Mouse (Mus musculus) gastrocnemius, adult 8-10 months (tissue): ENCODE results near the gene Vhl. TPM values are rescaled to one million over a fixed set of nuclear protein-coding genes. Genes with fewer than 3 reads are reported as not detected.
A peak's percentile ranks its signal among the peaks of the same experiment; 100 is the strongest.

ENCODE experiments used
- DNase-seq, 2 experiments: peaks; one replicate each; pipeline ENCODE4 v3.0.0; 2022; ENCODE audit warnings: low spot score in 2 of 2
- total RNA-seq, 4 experiments: library from RNA; stranded (reverse); gene quantifications; 2 replicates each; pipeline ENCODE4 v1.2.4; 2022

The Vhl gene
- total RNA-seq, 4 experiments from 2014 or later, result 5.3 to 7.3 (median 6.2) TPM

- no peak for DNase-seq
Observed at GRCm38 (mm10) chr6:113624989-113625770, 1.4 kb downstream of the Vhl start.

- no peak for DNase-seq
Observed at GRCm38 (mm10) chr6:113630322-113630721, 6.6 kb downstream of the Vhl start.

- no peak for DNase-seq
Observed at GRCm38 (mm10) chr6:113632863-113633262, 9.1 kb downstream of the Vhl start.

- peak; percentile 92 to 93 for DNase-seq
Observed at GRCm38 (mm10) chr6:113638302-113639040, 14.7 kb downstream of the Vhl start, which contains the start of gene Irak2. Irak2 (plus strand) TSS chr6:113638467.

- no peak for DNase-seq
Observed at GRCm38 (mm10) chr6:113639201-113639600, 15.4 kb downstream of the Vhl start.

GRCm38 (mm10) chr6:113642605-113643004 is 18.8 kb downstream of the Vhl start:
- no peak for DNase-seq

GRCm38 (mm10) chr6:113643021-113643420 is 19.3 kb downstream of the Vhl start:
- no peak for DNase-seq

GRCm38 (mm10) chr6:113643967-113644366 is 20.2 kb downstream of the Vhl start:
- no peak for DNase-seq

- peak in 1 of 2 experiments; percentile 22 for DNase-seq
Observed at GRCm38 (mm10) chr6:113644808-113645207, 21.0 kb downstream of the Vhl start.

GRCm38 (mm10) chr6:113649346-113650196 is 25.8 kb downstream of the Vhl start:
- DNase-seq, result no peak

GRCm38 (mm10) chr6:113650197-113650640 is 26.5 kb downstream of the Vhl start:
- DNase-seq, result no peak

- no peak for DNase-seq
Observed at GRCm38 (mm10) chr6:113651626-113652025, 27.9 kb downstream of the Vhl start.

GRCm38 (mm10) chr6:113653551-113653950 is 29.8 kb downstream of the Vhl start:
- DNase-seq, result no peak

- DNase-seq, result no peak
Observed at GRCm38 (mm10) chr6:113654102-113654501, 30.3 kb downstream of the Vhl start.

- no peak for DNase-seq
Observed at GRCm38 (mm10) chr6:113654753-113655397, 31.1 kb downstream of the Vhl start.

GRCm38 (mm10) chr6:113655475-113655874 is 31.7 kb downstream of the Vhl start:
- no peak for DNase-seq

- no peak for DNase-seq
Observed at GRCm38 (mm10) chr6:113656847-113657246, 33.1 kb downstream of the Vhl start.

- DNase-seq, result no peak
Observed at GRCm38 (mm10) chr6:113658226-113658625, 34.5 kb downstream of the Vhl start.

GRCm38 (mm10) chr6:113659648-113660491 is 36.1 kb downstream of the Vhl start:
- DNase-seq, result no peak
